Mouse (Mus musculus) gastrocnemius, adult 18-20 months (tissue): ENCODE measurements at regions not wholly inside any gene's neighbourhood (a gene's known extent, or its start where the extent isn't known, plus 50 kb on each side); places are given as distances from the start of the nearest gene placed in this dataset.

Source experiments
- DNase-seq: peaks from one replicate; pipeline ENCODE4 v3.0.0; 2021; ENCODE audit warnings: low spot score

GRCm38 (mm10) chr14:72371702-72372277 lies 119.8 kb downstream of the Gm9195 start:
- DNase-seq = peak; percentile 34

DNA sequence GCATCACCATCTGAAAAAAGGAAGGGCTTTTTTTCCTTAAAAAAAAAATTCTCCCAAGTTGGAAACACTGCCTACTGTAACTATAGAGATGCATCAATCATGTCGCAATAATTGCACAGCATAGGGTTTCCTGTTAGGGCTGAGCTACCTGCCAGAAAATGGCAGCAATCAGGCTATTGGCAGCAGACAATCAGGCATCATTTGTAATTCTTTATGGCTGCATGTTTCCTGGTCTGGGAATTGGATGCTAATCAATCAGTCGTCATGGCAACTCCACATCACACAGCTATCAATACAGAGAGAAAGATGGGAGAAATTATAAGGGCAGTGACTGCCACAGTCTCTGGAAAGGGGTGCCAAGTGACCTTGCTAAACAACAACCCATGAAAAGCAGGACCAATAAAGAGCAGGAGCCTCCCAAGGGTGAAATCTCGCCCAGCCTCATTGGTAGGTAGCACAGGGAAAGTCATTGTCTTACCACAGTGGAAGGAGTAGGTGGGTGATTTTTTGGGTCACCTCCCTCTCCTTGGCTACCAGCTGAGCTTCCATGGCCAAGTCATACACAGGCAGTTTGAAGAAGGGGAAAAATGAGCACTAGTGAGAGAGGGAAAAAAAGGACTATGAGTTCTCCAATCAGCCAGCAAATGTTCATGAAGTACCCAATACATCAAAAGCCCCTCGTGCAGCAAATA lies 130.7 kb downstream of the Gm9195 start:
- DNase-seq = no peak

DNA sequence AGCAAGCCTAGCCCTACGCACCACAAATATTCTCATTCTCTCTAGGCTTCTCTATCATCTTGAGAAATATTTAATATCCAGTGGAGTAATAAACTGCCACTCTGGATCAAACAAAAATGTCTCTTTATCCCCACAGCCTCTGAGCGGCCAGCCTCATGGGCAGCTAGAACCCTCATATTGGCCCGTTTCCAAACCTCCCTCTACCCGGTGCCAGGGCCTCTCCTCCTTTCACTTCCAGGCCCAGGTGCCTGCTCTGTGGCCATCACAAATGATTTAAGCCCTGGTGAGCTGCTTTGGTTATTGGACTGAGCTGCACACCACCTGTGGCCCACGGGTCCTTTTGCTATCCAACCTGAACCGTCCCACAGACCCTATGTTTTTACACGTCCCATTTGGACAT lies 131.5 kb downstream of the Gm9195 start:
- DNase-seq = no peak

GRCm38 (mm10) chr14:72357915-72358314 lies 133.7 kb downstream of the Gm9195 start:
- DNase-seq = no peak

DNA sequence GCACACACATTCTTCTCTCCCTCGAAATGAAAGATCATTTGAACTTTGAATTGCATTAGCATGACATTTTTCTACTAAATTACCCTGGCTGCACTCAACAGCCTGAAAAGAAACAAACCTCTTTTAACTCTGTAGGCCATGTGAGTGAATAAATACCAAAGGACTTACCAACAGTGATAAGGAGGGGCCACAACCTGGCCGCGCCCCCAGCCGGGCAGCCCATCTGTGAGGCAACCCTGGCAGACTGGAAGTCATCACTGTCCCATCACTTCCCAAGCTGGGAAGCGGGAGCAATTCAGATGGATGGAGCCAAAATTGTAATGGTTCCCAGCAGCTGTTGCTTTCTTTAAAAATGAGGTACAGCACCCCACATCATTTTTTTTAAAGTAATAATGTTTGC lies 149.5 kb downstream of the Gm9195 start:
- DNase-seq = no peak

- no peak for DNase-seq
These were observed 150.0 kb downstream of the Gm9195 start for GRCm38 (mm10) chr14:72341590-72342154.

DNA sequence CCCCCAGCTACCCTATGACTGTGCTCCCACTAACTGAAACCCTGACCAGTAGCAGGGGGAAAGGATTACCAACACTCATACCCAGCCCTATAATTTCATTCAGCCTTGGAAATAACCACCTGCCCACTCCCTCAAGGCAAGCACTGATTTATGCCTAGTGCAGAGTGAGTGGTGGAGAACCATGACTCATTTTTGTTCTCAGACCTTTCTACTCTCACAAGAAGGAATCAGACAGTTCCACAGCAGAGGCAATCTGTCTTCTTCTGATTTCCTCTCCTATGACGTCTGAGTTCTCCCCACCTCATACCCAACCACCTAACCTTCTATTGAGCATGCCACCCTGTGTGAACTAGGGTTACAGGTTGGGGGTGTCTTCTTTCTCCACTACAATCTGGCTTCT lies 153.6 kb downstream of the Gm9195 start:
- no peak for DNase-seq

GRCm38 (mm10) chr14:72303856-72304255 lies 187.8 kb downstream of the Gm9195 start:
- DNase-seq = no peak

GRCm38 (mm10) chr14:72300026-72300425 lies 191.6 kb downstream of the Gm9195 start:
- DNase-seq = peak; percentile 4

DNA sequence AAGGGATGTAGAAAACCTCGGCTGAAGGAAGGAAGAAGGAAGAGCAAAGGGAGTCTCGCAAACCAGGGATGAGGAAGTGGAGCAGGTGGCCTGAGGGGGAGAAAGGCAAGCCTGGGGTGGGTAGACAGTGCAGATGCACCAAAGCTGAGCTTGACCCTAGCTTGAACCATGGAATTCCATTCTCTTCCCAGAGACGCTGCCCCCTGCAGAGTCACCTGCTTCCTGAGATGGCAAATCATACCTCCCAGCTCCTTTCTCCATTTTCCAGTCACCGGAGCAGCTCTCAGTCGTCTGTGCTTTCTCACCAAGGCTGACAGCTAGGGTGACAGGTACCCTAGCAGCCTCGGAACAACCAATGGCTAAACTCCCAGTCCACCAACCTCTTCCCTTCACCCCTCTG lies 197.0 kb downstream of the Gm9195 start:
- no peak for DNase-seq

DNA sequence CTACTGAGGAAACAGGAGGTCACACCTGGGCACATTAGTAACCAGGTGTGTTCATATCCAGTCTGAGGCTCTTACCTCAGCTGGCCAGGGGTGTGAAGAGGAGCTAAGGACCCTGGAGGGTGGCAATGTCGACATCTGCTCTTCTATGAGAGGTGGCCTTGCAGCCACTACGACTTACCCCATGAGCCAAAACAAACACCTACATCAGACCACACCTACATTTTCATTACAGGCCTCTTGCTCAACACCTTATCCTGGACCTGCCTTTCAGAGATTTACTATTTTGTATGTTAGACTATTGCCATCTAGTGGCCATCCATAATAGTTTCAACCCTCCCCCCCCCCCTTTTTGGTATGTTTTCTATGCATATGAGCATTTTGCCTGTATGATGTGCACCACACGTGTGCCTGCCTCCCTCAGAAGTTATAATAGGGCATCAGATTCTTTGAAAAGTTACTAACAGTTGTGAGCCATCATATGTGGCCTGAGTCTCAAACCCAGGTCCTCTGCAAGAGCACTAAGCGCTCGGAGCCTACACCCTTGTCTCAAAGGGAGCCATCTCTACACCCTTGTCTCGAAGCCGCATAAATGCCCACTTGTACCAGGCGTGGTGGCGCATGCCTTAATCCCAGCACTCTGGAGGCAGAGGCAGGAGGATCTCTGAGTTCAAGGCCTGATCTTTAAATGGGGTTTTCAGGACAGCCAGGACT lies 197.8 kb downstream of the Gm9195 start:
- no peak for DNase-seq

- no peak for DNase-seq
These were observed 198.9 kb downstream of the Gm9195 start for GRCm38 (mm10) chr14:72292656-72293299.

DNA sequence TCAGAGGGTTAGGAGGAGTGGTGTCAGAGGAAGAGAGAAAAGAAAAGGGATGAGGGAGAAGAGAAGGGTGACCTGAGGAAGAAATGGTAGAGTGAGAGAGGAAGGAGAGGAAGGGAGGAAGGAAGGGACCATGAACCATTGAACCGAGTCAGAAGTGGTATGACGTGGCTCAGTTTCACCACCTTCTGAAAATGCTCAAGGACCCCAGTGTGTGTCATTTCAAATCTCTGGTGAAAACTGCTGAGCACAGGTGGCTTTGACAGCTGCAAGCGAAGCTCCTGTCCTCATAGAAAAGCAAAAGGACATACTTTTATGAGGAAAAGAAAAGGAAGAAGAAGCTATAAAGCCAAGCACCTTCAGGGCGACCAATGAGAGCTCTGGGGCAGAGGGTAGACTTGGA lies 214.3 kb downstream of the Gm9195 start:
- no peak for DNase-seq

GRCm38 (mm10) chr14:72259255-72259654 lies 232.4 kb downstream of the Gm9195 start:
- DNase-seq = no peak

- no peak for DNase-seq
These were observed 249.8 kb downstream of the Gm9195 start for GRCm38 (mm10) chr14:72241872-72242271.

- DNase-seq = no peak
These were observed 251.4 kb downstream of the Gm9195 start for GRCm38 (mm10) chr14:72240272-72240671.

- no peak for DNase-seq
These were observed 253.3 kb downstream of the Gm9195 start for GRCm38 (mm10) chr14:72238344-72238743.

DNA sequence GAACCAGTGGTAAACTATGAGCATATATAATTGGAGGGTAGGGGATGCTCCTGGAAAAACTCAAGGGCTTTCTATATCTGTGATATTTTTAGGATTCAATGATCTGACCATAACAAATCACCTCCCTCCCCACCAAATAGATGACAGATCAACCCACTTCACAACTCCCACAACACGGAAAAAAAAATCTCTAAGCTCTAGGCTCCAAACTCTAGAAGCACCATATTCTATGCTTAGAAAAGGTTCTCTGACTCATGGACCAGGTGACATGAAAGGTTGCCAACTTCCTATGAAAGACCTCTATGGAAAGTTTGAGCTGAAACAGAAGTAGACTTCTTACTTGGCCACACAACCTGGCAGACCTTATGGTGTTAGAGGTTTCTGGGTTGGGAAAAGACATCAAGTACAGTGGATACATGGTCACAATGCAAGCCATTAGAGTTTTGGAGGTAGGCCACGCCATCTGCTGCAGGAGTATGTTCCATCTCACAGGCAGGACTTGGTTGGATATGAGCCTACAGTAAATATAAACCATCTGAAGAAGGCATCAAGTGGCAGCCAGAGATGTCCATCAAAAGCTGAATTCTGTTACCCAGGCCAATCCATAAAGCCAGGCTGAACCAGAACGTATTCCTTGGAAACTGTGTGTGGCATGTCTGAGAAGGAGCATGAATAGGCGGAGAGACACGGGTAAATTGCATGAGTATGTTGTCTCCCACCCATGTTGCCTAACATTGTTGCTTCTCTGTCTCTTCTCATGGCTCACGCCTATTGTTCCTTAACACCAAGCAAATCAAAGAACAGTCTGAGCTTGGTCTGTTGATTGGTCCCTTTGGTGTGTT lies 257.2 kb downstream of the Gm9195 start:
- no peak for DNase-seq

DNA sequence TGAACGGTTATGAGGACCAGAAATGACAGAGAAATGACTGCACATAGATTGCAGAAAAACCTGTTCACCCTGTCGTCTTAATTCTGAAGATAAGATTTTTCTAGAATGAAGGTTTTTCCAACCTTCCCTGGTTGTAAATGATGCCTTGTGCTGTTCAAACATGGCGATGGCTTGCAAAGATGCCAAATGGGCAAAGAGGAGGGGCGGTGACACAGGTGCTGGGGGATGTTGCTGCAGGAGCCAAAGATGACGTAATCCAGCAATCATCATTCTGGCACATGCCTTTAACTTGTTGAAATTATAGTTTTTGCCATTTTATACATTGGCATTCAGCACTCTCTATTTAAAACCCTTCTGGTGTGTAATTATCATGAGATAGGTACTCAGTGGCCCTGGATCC lies 263.8 kb downstream of the Gm9195 start:
- DNase-seq = no peak

- DNase-seq = no peak
These were observed 264.2 kb downstream of the Gm9195 start for GRCm38 (mm10) chr14:72227441-72227840.

- no peak for DNase-seq
These were observed 264.7 kb downstream of the Gm9195 start for GRCm38 (mm10) chr14:72226946-72227345.
